ENCODE assay signal across 23 mouse cellular contexts in genomic region chr10:94110834-94111754, GRCm38 (mm10). TPM values are rescaled to one million over a fixed set of nuclear protein-coding genes. Genes with fewer than 3 reads are reported as not detected.
A peak's percentile ranks its signal among the peaks of the same experiment; 100 is the strongest.
DNase-seq lines count a peak whose midpoint lies in the region; ATAC-seq lines count a peak whose summit lies in the region.
"Had no signal": no experiment of that assay in that cellular context is flagged by ENCODE, and none has a peak within 500 bp of the region (broad histone marks: within the 10 kb centered on the region; RNA-seq: fewer than 3 reads in every experiment).

No protein-coding gene starts in this region.

- peak; percentile 17 for DNase-seq in embryo, embryonic 11 days
- no peak for DNase-seq in embryo, embryonic 10.5 days (ENCODE audit: low spot score)
- DNase-seq in testis, postnatal 14 days (ENCODE audit: low spot score) = peak; percentile 20
- no peak for DNase-seq in testis, postnatal 10 days (ENCODE audit: low spot score)
- peak; percentile 54 for DNase-seq in limb, embryonic 11.5 days (ENCODE audit: low spot score)
- DNase-seq in left cerebral cortex, adult 9 months (ENCODE audit: low spot score in 2 of 2) = no peak
- DNase-seq in urinary bladder, postnatal 25 days (ENCODE audit: low spot score) = no peak
- no peak for DNase-seq in natural killer cell, adult 2 months (ENCODE audit: low spot score in 2 of 2)
- DNase-seq: adrenal gland, postnatal 25 days; cerebellum, adult 9-11 months; gastrocnemius, postnatal 36 days; kidney, postnatal 25 days; left cerebral cortex, postnatal 4 days; liver, embryonic 13.5 days; lung, embryonic 14.5 days; thymus, adult 2 months; thymus, postnatal 4 days had no signal

- peaks cover 9% of the 10 kb centered on the region; the same call in 1 of the 2 replicates for H3K4me1 ChIP-seq in limb, embryonic 11.5 days (ENCODE audit: control insufficient read depth, insufficient read depth, low read length)
- H3K4me1 ChIP-seq: forebrain, embryonic 12.5 days; midbrain, embryonic 13.5 days had no signal

- H3K9me3 ChIP-seq in limb, embryonic 11.5 days (ENCODE audit: control insufficient read depth, low read length) = no peaks in the 10 kb centered on the region
- H3K9me3 ChIP-seq: forebrain, embryonic 12.5 days; heart, embryonic 10.5 days; liver, embryonic 13.5 days; midbrain, embryonic 13.5 days; stomach, embryonic 15.5 days had no signal

- no peak overlapping the region for H3K4me3 ChIP-seq in limb, embryonic 11.5 days (ENCODE audit: low read depth, low read length)
- H3K4me3 ChIP-seq: forebrain, embryonic 12.5 days; heart, embryonic 10.5 days; liver, embryonic 13.5 days; midbrain, embryonic 13.5 days; stomach, embryonic 15.5 days had no signal

- H3K27me3 ChIP-seq in limb, embryonic 11.5 days (ENCODE audit: control insufficient read depth, insufficient read depth, low read length) = no peaks in the 10 kb centered on the region
- H3K27me3 ChIP-seq: forebrain, embryonic 12.5 days; liver, embryonic 13.5 days; midbrain, embryonic 13.5 days; stomach, embryonic 15.5 days had no signal

- H3K4me2 ChIP-seq in limb, embryonic 11.5 days (ENCODE audit: low read depth, severe bottlenecking) = no peak overlapping the region
- H3K4me2 ChIP-seq: forebrain, embryonic 12.5 days; liver, embryonic 13.5 days; lung, embryonic 14.5 days; midbrain, embryonic 13.5 days; stomach, embryonic 15.5 days had no signal

- peak overlapping the region; percentile 80 for H3K27ac ChIP-seq in limb, embryonic 11.5 days (replicated peaks; ENCODE audit: low read depth, low read length)
- H3K27ac ChIP-seq: forebrain, embryonic 12.5 days; heart, embryonic 10.5 days; liver, embryonic 13.5 days; midbrain, embryonic 13.5 days; stomach, embryonic 15.5 days had no signal

- peak; percentile 55; the same call in 1 of the 2 replicates for ATAC-seq in limb, embryonic 11.5 days (ENCODE audit: insufficient number of reproducible peaks, low FRiP score, low TSS enrichment, low read depth)
- ATAC-seq: hindbrain, embryonic 16.5 days; intestine, postnatal 0 days; midbrain, embryonic 13.5 days had no signal

- H3K36me3 ChIP-seq in limb, embryonic 11.5 days (ENCODE audit: control insufficient read depth, insufficient read depth, low read length) = no peaks in the 10 kb centered on the region
- H3K36me3 ChIP-seq: forebrain, embryonic 12.5 days; midbrain, embryonic 13.5 days; stomach, embryonic 15.5 days had no signal

- WGBS in limb, embryonic 11.5 days = 40% methylated on average over 9 of the region's 9 CpGs

- no peak overlapping the region for H3K9ac ChIP-seq in limb, embryonic 11.5 days (ENCODE audit: low read length)
- H3K9ac ChIP-seq: forebrain, embryonic 12.5 days; liver, embryonic 13.5 days; lung, embryonic 14.5 days; midbrain, embryonic 13.5 days; stomach, embryonic 15.5 days had no signal

RNA-seq across cellular contexts. Expression of gene Nr2c1, which starts 36.7 kb away (rescaled TPM):
- polyA plus RNA-seq in limb, embryonic 11.5 days (2014; fragmentation: Nextera tagmentation; extraction: Ambion mirVana) = 11.6 and 13.6 TPM in 2 replicates

Comparison
In these comparisons a context has a peak if more than half of its experiments do, and no peak if none do; other contexts are left out.
1. DNase-seq: peak in embryo, embryonic 11 days (single experiment), testis, postnatal 14 days (single experiment) and limb, embryonic 11.5 days (single experiment); none in embryo, embryonic 10.5 days (single experiment), testis, postnatal 10 days (single experiment), left cerebral cortex, adult 9 months (0 of 2), urinary bladder, postnatal 25 days (single experiment) and natural killer cell, adult 2 months (0 of 2).